Mouse (Mus musculus): Measurements from ENCODE around the gene E2f7. TPM values are rescaled to one million over a fixed set of nuclear protein-coding genes. Genes with fewer than 3 reads are reported as not detected.

E2f7 gene
- polyA plus RNA-seq, 1 experiment from 2014 or later = 23.2 TPM

DNA sequence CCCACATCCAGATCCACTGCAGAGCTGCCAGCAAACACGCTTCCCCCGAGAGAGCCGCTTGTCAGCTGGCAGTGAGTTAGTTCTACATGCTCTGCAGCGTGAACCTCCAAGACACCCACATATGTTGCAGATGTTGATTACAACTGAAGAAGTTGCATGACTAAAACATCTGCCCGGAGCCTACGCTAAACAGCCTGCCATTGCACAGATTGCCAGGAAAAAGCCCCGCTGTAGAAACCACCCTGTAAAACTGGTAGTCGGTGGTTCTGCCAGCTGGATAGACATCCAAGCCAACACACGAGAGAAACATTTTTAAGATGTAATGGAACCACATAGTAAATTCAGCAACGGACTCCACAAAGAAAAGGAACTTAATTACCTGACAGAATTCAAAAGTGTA lies 24.3 kb downstream of the E2f7 start:
- H3K9me3 ChIP-seq (ENCODE audit: low read length) = no peaks in the 10 kb centered on the region
- H3K9ac ChIP-seq (replicated peaks; ENCODE audit: low read length) = no peak overlapping the region
- H3K36me3 ChIP-seq (ENCODE audit: insufficient read depth, low read length) = peaks cover 84% of the 10 kb centered on the region
- no peak overlapping the region for H3K4me3 ChIP-seq (ENCODE audit: low read length)
- H3K27ac ChIP-seq (ENCODE audit: low read length) = no peak overlapping the region
- 92% methylated on average over 10 of the region's 10 CpGs for WGBS
- ATAC-seq (ENCODE audit: low FRiP score, low TSS enrichment) = no peak
- H3K4me2 ChIP-seq (replicated peaks; ENCODE audit: low read depth, low read length) = no peak overlapping the region
- no peaks in the 10 kb centered on the region for H3K4me1 ChIP-seq (ENCODE audit: insufficient read depth, low read length)
- no peaks in the 10 kb centered on the region for H3K27me3 ChIP-seq (ENCODE audit: insufficient read depth, low read length)

DNA sequence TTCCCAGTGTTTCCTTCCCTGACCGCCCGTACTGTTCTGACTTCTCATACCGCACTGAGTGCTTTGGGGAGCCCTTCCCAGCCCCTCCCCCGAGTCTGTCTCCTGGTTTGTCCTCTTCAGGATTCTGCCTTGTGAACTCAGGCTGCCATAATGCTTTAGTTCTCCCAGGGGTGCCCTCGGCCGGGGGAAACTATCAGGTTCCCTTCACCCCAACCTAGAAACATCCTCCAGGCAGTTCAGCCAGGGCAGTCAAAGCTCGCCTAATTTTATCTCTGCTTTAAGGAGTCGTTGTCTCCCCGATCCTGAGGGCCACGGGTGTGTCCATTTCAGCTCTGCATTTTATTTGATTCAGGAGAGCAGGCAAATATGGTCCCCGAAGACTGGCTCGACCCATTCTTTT lies 28.0 kb downstream of the E2f7 start:
- Histone ChIP-seq H3K27ac (ENCODE audit: low read length) (no peak overlapping the region), H3K36me3 (ENCODE audit: insufficient read depth, low read length) (peaks cover 69% of the 10 kb centered on the region), H3K9ac (replicated peaks; ENCODE audit: low read length) (no peak overlapping the region), H3K4me3 (ENCODE audit: low read length) (no peak overlapping the region), H3K4me1 (ENCODE audit: insufficient read depth, low read length) (no peaks in the 10 kb centered on the region), H3K27me3 (ENCODE audit: insufficient read depth, low read length) (no peaks in the 10 kb centered on the region), H3K4me2 (replicated peaks; ENCODE audit: low read depth, low read length) (no peak overlapping the region), H3K9me3 (ENCODE audit: low read length) (no peaks in the 10 kb centered on the region)
- WGBS = 90% methylated on average over 12 of the region's 12 CpGs
- no peak for ATAC-seq (ENCODE audit: low FRiP score, low TSS enrichment)

DNA sequence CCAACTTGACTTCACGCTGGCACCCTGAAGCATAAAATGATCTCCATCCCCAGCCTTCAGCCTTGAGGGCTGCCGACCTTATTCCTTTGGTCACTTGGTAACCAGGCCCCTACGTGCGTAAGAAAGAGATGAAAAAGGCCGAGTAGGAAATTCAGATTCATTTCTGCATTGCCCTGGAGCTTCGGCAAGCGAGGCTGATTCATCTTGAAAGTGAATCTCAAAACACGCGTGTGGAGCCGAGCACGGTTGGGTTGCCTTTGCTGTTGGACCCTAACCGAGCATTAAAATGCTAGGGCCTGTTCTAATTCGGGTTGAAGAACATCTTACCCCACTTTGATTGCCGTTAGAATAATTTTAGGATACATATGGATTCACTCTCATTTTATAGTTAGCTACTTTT lies 28.6 kb downstream of the E2f7 start:
- Histone ChIP-seq H3K27ac (ENCODE audit: low read length) (no peak overlapping the region), H3K36me3 (ENCODE audit: insufficient read depth, low read length) (peaks cover 69% of the 10 kb centered on the region), H3K4me3 (ENCODE audit: low read length) (no peak overlapping the region), H3K9me3 (ENCODE audit: low read length) (no peaks in the 10 kb centered on the region), H3K27me3 (ENCODE audit: insufficient read depth, low read length) (no peaks in the 10 kb centered on the region), H3K4me2 (replicated peaks; ENCODE audit: low read depth, low read length) (no peak overlapping the region), H3K9ac (replicated peaks; ENCODE audit: low read length) (no peak overlapping the region), H3K4me1 (ENCODE audit: insufficient read depth, low read length) (no peaks in the 10 kb centered on the region)
- no peak for ATAC-seq (ENCODE audit: low FRiP score, low TSS enrichment)
- WGBS = 93% methylated on average over 14 of the region's 14 CpGs

DNA sequence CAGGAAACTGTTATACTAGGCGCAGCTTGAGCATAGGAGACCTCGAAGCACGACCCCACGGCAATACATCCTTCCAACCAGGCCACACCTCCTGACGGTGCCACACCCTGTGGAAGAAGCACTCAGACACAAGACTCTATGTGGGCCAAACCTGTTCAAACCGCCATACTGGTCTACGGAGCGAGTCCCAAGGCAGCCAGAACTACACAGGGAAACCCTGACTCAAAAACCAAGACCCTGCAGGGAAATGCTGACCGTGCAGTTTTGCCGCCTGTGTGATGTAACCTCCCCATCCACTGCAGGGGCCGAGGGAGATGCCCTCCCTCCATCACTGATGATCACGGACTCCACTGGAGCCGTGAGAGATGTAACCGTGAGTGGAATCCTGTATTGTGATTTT lies 36.5 kb downstream of the E2f7 start:
- ATAC-seq (ENCODE audit: low FRiP score, low TSS enrichment) = no peak; the same call in 1 of the 2 replicates
- Histone ChIP-seq H3K27me3 (ENCODE audit: insufficient read depth, low read length) (no peaks in the 10 kb centered on the region), H3K4me1 (ENCODE audit: insufficient read depth, low read length) (no peaks in the 10 kb centered on the region), H3K9me3 (ENCODE audit: low read length) (no peaks in the 10 kb centered on the region), H3K27ac (ENCODE audit: low read length) (no peak overlapping the region), H3K4me2 (replicated peaks; ENCODE audit: low read depth, low read length) (no peak overlapping the region), H3K9ac (replicated peaks; ENCODE audit: low read length) (no peak overlapping the region), H3K36me3 (ENCODE audit: insufficient read depth, low read length) (peaks cover 64% of the 10 kb centered on the region), H3K4me3 (ENCODE audit: low read length) (no peak overlapping the region)
- 94% methylated on average over 14 of the region's 14 CpGs for WGBS

DNA sequence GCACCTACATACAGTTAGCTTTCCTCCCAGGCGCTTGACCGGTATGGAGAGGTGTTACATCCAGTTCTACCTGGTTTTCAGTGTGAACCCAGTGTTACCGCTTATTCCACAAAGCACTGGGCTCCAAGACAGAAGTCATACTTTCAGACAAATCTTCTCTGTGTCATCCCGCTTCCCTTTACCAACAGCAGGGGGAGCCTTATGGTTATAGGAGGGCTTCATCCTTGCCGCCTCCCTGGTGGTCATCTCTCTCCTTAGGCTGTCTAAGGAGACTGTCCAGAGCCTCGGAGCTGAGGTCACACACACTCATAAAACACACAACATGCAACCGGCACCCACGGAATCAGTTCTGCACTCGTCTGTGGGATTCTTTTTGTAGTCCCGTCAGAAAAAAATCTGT lies 37.4 kb downstream of the E2f7 start:
- no peak overlapping the region for H3K4me3 ChIP-seq (ENCODE audit: low read length)
- no peaks in the 10 kb centered on the region for H3K27me3 ChIP-seq (ENCODE audit: insufficient read depth, low read length)
- ATAC-seq (ENCODE audit: low FRiP score, low TSS enrichment) = no peak
- H3K9ac ChIP-seq (replicated peaks; ENCODE audit: low read length) = no peak overlapping the region
- peaks cover 68% of the 10 kb centered on the region for H3K36me3 ChIP-seq (ENCODE audit: insufficient read depth, low read length)
- no peak overlapping the region for H3K27ac ChIP-seq (ENCODE audit: low read length)
- H3K4me2 ChIP-seq (replicated peaks; ENCODE audit: low read depth, low read length) = no peak overlapping the region
- WGBS = 81% methylated on average over 10 of the region's 10 CpGs
- no peaks in the 10 kb centered on the region for H3K4me1 ChIP-seq (ENCODE audit: insufficient read depth, low read length)
- H3K9me3 ChIP-seq (ENCODE audit: low read length) = no peaks in the 10 kb centered on the region

DNA sequence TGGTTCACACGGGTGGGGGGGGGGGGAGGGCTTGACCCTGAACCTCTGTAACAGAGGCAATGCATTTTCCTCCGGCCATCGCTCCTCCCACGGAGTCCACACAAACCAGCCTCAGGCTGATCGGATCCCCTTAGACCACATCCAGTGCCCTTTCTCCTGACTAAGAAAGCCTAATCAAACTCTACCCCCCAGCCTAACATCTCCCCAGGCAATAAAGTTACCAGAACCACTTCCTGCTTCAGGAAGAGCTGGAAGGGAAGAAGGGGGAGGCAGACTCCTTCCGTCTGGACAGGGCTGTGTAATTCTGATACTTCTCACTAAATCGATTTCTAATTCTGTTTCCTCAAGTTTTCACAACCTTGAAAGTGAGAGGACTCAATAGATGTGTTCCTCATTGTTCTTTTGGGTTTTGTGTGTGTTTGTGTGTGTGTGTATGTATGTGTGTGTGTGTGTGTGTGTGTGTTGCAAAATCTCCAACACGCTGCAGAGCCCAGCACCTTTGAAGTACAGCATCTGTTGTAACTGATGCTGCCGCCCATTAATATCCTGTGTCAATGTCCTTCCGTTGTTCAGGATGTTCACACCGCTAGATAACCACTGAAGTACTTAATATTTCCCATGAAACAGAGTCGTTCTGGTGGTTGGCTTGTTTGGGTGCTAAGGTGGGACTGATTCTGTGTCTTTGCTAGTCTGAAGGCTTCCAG lies 43.0 kb downstream of the E2f7 start:
- no peak overlapping the region for H3K9ac ChIP-seq (replicated peaks; ENCODE audit: low read length)
- 0 out of 2 replicates have a peak, but pooled peaks have one; percentile 29 for ATAC-seq (ENCODE audit: low FRiP score, low TSS enrichment)
- no peaks in the 10 kb centered on the region for H3K9me3 ChIP-seq (ENCODE audit: low read length)
- peaks cover 20% of the 10 kb centered on the region for H3K36me3 ChIP-seq (ENCODE audit: insufficient read depth, low read length)
- H3K27me3 ChIP-seq (ENCODE audit: insufficient read depth, low read length) = no peaks in the 10 kb centered on the region
- peaks cover 6% of the 10 kb centered on the region; the same call in 1 of the 2 replicates for H3K4me1 ChIP-seq (ENCODE audit: insufficient read depth, low read length)
- no peak overlapping the region for H3K4me3 ChIP-seq (ENCODE audit: low read length)
- H3K4me2 ChIP-seq (replicated peaks; ENCODE audit: low read depth, low read length) = no peak overlapping the region
- H3K27ac ChIP-seq (ENCODE audit: low read length) = no peak overlapping the region
- WGBS = 31% methylated on average over 12 of the region's 12 CpGs

DNA sequence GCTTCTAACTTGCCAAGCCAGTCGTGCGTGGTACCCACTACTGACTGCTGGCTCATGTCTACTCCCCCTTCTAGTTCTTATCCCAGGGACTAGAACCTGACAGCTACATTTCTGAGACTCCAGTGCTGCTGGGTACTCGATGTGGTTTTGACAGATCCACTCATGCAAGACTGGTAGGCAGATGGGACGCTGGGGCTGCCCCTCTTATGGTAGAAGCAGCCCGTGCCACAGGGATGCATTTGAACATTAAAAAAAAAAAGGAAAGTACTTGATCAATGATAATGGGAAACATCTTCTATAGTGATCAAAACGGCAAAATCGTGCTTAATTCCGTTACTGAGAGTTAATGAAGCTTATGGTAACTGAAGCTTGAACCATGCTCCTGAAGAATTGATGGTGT lies 44.4 kb downstream of the E2f7 start:
- Histone ChIP-seq H3K9ac (replicated peaks; ENCODE audit: low read length) (no peak overlapping the region), H3K9me3 (ENCODE audit: low read length) (no peaks in the 10 kb centered on the region), H3K4me2 (replicated peaks; ENCODE audit: low read depth, low read length) (no peak overlapping the region), H3K4me3 (ENCODE audit: low read length) (no peak overlapping the region), H3K27ac (ENCODE audit: low read length) (no peak overlapping the region), H3K27me3 (ENCODE audit: insufficient read depth, low read length) (no peaks in the 10 kb centered on the region), H3K36me3 (ENCODE audit: insufficient read depth, low read length) (peaks cover 12% of the 10 kb centered on the region), H3K4me1 (ENCODE audit: insufficient read depth, low read length) (peaks cover 6% of the 10 kb centered on the region; the same call in 1 of the 2 replicates)
- 84% methylated on average over 8 of the region's 8 CpGs for WGBS
- no peak for ATAC-seq (ENCODE audit: low FRiP score, low TSS enrichment)

DNA sequence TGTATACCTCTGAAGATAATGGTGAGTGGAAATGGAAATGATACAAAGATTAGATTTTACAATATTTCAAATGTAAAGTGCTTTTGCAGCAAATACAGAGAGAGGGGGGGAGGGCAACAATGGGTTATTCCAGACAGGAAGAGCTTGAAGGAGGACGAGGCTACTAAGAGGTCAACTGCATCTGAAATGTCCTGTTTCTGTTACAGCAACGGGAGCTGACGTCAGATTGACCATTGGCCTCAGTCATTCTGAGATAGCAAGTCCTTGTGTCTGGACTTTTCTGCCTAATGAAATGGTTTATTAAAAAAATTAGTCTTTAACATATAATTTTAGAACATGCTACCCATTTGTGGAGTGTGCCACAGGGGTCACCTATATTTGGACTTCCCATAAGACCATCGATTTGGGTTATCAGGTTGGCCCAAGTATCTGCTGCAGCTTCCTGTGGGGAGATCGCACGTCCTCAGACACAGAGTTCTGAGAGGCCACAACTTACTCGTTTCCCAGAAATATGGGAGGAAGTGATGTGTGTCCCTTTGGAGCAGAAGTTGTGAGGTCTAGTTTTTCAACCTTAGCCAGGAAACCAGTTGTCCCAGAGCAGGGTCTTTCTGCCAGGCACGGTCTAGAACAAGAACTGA lies 48.0 kb downstream of the E2f7 start:
- no peak overlapping the region for H3K9ac ChIP-seq (replicated peaks; ENCODE audit: low read length)
- H3K4me3 ChIP-seq (ENCODE audit: low read length) = no peak overlapping the region
- H3K36me3 ChIP-seq (ENCODE audit: insufficient read depth, low read length) = no peaks in the 10 kb centered on the region
- H3K4me2 ChIP-seq (replicated peaks; ENCODE audit: low read depth, low read length) = no peak overlapping the region
- H3K27ac ChIP-seq (ENCODE audit: low read length) = no peak overlapping the region
- no peaks in the 10 kb centered on the region for H3K9me3 ChIP-seq (ENCODE audit: low read length)
- no peaks in the 10 kb centered on the region for H3K27me3 ChIP-seq (ENCODE audit: insufficient read depth, low read length)
- ATAC-seq (ENCODE audit: low FRiP score, low TSS enrichment) = no peak
- H3K4me1 ChIP-seq (ENCODE audit: insufficient read depth, low read length) = peaks cover 7% of the 10 kb centered on the region; the same call in 1 of the 2 replicates
- WGBS = 57% methylated on average over 8 of the region's 8 CpGs

DNA sequence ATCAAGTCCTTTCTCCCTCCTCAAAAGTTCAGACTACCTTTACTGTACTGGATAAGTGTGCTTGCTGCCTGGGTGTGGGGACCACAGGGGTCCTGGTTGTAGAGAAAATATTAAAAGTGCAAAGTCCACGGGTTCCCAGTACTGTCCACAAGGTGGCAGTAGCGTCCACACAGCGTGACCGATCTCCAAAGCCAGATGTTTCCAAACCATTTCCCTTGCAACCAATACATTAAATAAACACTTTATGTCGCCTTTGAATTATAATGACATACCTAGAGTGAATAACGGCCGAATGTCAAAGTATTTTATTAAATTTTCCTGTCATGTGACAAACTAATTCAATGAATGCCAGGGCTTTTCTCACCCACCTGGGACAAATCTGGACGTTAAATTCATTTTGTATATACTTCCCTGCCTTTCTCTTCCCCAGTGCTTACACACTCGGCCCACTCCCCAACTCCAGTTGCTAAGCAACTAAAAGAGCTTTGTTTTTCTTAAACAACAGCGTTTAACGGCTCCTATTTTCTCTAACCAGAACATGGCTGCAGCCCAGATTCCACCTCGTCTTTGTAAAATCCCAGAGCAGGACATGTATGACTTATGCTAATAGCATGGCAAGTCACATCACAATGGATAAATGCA lies 49.4 kb downstream of the E2f7 start:
- H3K36me3 ChIP-seq (ENCODE audit: insufficient read depth, low read length) = no peaks in the 10 kb centered on the region
- no peak overlapping the region for H3K9ac ChIP-seq (replicated peaks; ENCODE audit: low read length)
- no peak overlapping the region for H3K27ac ChIP-seq (ENCODE audit: low read length)

More for the DNA sequence above, 49.4 kb downstream of the E2f7 start:
- peaks cover 6% of the 10 kb centered on the region; the same call in 1 of the 2 replicates for H3K4me1 ChIP-seq (ENCODE audit: insufficient read depth, low read length)
- 11% methylated on average over 12 of the region's 12 CpGs for WGBS
- H3K9me3 ChIP-seq (ENCODE audit: low read length) = no peaks in the 10 kb centered on the region
- H3K4me2 ChIP-seq (replicated peaks; ENCODE audit: low read depth, low read length) = peak overlapping the region; percentile 28
- ATAC-seq (ENCODE audit: low FRiP score, low TSS enrichment) = peak; percentile 55
- no peaks in the 10 kb centered on the region for H3K27me3 ChIP-seq (ENCODE audit: insufficient read depth, low read length)
- H3K4me3 ChIP-seq (ENCODE audit: low read length) = no peak overlapping the region
